ENCODE assay signal across 9 mouse cellular contexts in genomic region chr1:68973355-68974127, GRCm38 (mm10).
DNase-seq lines count a peak whose midpoint lies in the region; ATAC-seq and TF ChIP-seq lines count a peak whose summit lies in the region.
"Had no signal": no experiment of that assay in that cellular context is flagged by ENCODE, and none has a peak within 500 bp of the region (broad histone marks: within the 10 kb centered on the region; RNA-seq: fewer than 3 reads in every experiment).

No protein-coding gene starts in this region.

- H3K9me3 ChIP-seq in hindbrain, postnatal 0 days (ENCODE audit: low read length): no peaks in the 10 kb centered on the region
- H3K9me3 ChIP-seq in hindbrain, embryonic 10.5 days: no peaks in the 10 kb centered on the region
- no peaks in the 10 kb centered on the region for H3K9me3 ChIP-seq in heart, embryonic 15.5 days (replicated peaks)
- H3K9me3 ChIP-seq: forebrain, embryonic 10.5 days had no signal

- 49% methylated on average over 5 of the region's 5 CpGs for WGBS in hindbrain, postnatal 0 days
- WGBS in hindbrain, embryonic 10.5 days: 77% methylated on average over 5 of the region's 5 CpGs
- 53% methylated on average over 5 of the region's 5 CpGs for WGBS in heart, embryonic 15.5 days
- 59% methylated on average over 5 of the region's 5 CpGs for WGBS in lung, adult 2 months

- no peaks in the 10 kb centered on the region for H3K4me1 ChIP-seq in hindbrain, postnatal 0 days (ENCODE audit: insufficient read depth, low read length)
- H3K4me1 ChIP-seq in hindbrain, embryonic 10.5 days (replicated peaks): no peaks in the 10 kb centered on the region
- peaks cover 5% of the 10 kb centered on the region for H3K4me1 ChIP-seq in heart, embryonic 15.5 days (replicated peaks)
- H3K4me1 ChIP-seq in lung, adult 2 months (ENCODE audit: control insufficient read depth, insufficient read depth, low read length): no peaks in the 10 kb centered on the region
- H3K4me1 ChIP-seq: forebrain, embryonic 10.5 days had no signal

- no peak for ATAC-seq in hindbrain, postnatal 0 days
- ATAC-seq in heart, embryonic 15.5 days (replicated peaks; ENCODE audit: insufficient number of reproducible peaks, insufficient read depth, low FRiP score, low read depth): 0 out of 2 replicates have a peak, but pooled peaks have one; percentile 14
- no peak for ATAC-seq in activated CD4-positive, CD25-positive, alpha-beta regulatory T cell, adult 4 months

- H3K36me3 ChIP-seq in hindbrain, postnatal 0 days (ENCODE audit: insufficient read depth, low read length): no peaks in the 10 kb centered on the region
- H3K36me3 ChIP-seq in hindbrain, embryonic 10.5 days: no peaks in the 10 kb centered on the region
- H3K36me3 ChIP-seq in heart, embryonic 15.5 days: no peaks in the 10 kb centered on the region
- H3K36me3 ChIP-seq: forebrain, embryonic 10.5 days had no signal

- no peaks in the 10 kb centered on the region for H3K27me3 ChIP-seq in hindbrain, postnatal 0 days (ENCODE audit: insufficient read depth, low read length)
- H3K27me3 ChIP-seq in hindbrain, embryonic 10.5 days (ENCODE audit: insufficient read depth, poor library complexity, severe bottlenecking): no peaks in the 10 kb centered on the region
- no peaks in the 10 kb centered on the region for H3K27me3 ChIP-seq in heart, embryonic 15.5 days

- H3K4me2 ChIP-seq in hindbrain, postnatal 0 days (ENCODE audit: low read depth, low read length): peak overlapping the region; percentile 16; the same call in 1 of the 2 replicates
- H3K4me2 ChIP-seq in heart, embryonic 15.5 days: peak overlapping the region; percentile 2; the same call in 1 of the 2 replicates

- no peak for TF ChIP-seq CTCF in hindbrain, postnatal 0 days (IDR thresholded peaks at IDR 0.05; ENCODE audit: low read depth)
- no peak for TF ChIP-seq CTCF in lung, adult 2 months (IDR thresholded peaks at IDR 0.05; ENCODE audit: insufficient read depth, low read length)

- no peak for TF ChIP-seq POLR2A in lung, adult 2 months (IDR thresholded peaks at IDR 0.05; ENCODE audit: borderline replicate concordance, extremely low read depth, low read depth, low read length)

- H3K4me3 ChIP-seq in hindbrain, postnatal 0 days (ENCODE audit: low read length): no peak overlapping the region
- H3K4me3 ChIP-seq in hindbrain, embryonic 10.5 days: no peak overlapping the region
- H3K4me3 ChIP-seq in heart, embryonic 15.5 days: no peak overlapping the region
- no peak overlapping the region for H3K4me3 ChIP-seq in lung, adult 2 months (replicated peaks; ENCODE audit: extremely low read depth, low read depth, low read length)
- H3K4me3 ChIP-seq: forebrain, embryonic 10.5 days had no signal

- H3K9ac ChIP-seq in hindbrain, postnatal 0 days (replicated peaks; ENCODE audit: low read length): no peak overlapping the region
- no peak overlapping the region for H3K9ac ChIP-seq in heart, embryonic 15.5 days

- DNase-seq in hindbrain, postnatal 0 days (ENCODE audit: low spot score): peak; percentile 65
- no peak for DNase-seq in hindbrain, embryonic 10.5 days (ENCODE audit: low spot score)
- DNase-seq in brain, adult 2 months (ENCODE audit: low read depth, low spot score): peak; percentile 31
- DNase-seq in lung, adult 2 months: peak; percentile 7
- DNase-seq in right cerebral cortex, adult 2 months (ENCODE audit: low spot score in 2 of 2): no peak
- DNase-seq in spleen, adult 18-20 months: no peak

- peak overlapping the region; percentile 41; the same call in 1 of the 2 replicates for H3K27ac ChIP-seq in hindbrain, postnatal 0 days
- no peak overlapping the region for H3K27ac ChIP-seq in hindbrain, embryonic 10.5 days
- peak overlapping the region; percentile 66 for H3K27ac ChIP-seq in heart, embryonic 15.5 days
- H3K27ac ChIP-seq: forebrain, embryonic 10.5 days had no signal

Comparison
In these comparisons a context has a peak if more than half of its experiments do, and no peak if none do; other contexts are left out.
1. DNase-seq: peak in hindbrain, postnatal 0 days (single experiment), brain, adult 2 months (single experiment) and lung, adult 2 months (single experiment); none in hindbrain, embryonic 10.5 days (single experiment), right cerebral cortex, adult 2 months (0 of 2) and spleen, adult 18-20 months (0 of 2).